Mouse (Mus musculus): ENCODE measurements around the gene Efcab11. TPM values are rescaled to one million over a fixed set of nuclear protein-coding genes. Genes with fewer than 3 reads are reported as not detected.

Gene Efcab11
- total RNA-seq, 2 experiments from 2014 or later, result 3.5 to 3.9 TPM

- peak; percentile 97 for ATAC-seq (replicated peaks; ENCODE audit: low FRiP score, low TSS enrichment, poor library complexity, severe bottlenecking)
Observed at GRCm38 (mm10) chr12:99883000-99883712, 1.1 kb downstream of the Efcab11 start.

- ATAC-seq (replicated peaks; ENCODE audit: low FRiP score, low TSS enrichment, poor library complexity, severe bottlenecking), result no peak; the same call in 1 of the 2 replicates
Observed at GRCm38 (mm10) chr12:99874609-99875008, 9.6 kb downstream of the Efcab11 start.

DNA sequence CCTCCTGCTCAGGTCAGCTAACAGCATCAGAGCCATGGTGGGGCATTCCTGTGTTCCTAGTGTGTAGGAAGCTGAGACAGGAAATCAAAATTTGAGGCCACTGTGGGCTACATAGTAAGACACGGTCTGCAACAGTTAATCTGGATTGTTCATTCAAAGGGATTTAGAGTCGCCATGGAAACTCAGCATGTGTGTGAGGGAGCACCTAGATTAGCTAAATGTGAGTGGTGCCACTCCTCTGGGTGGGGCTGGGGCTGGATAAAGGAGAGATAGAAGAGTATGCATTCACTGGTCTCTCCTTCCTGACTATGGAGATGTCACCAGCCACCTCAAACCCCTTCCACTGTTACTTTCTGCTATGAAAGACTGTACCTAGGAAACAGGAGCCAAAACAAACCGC is 10.8 kb downstream of the Efcab11 start:
- peak; percentile 84 for ATAC-seq (replicated peaks; ENCODE audit: low FRiP score, low TSS enrichment, poor library complexity, severe bottlenecking)

- ATAC-seq (replicated peaks; ENCODE audit: low FRiP score, low TSS enrichment, poor library complexity, severe bottlenecking), result no peak
Observed at GRCm38 (mm10) chr12:99868821-99869220, 15.4 kb downstream of the Efcab11 start.

DNA sequence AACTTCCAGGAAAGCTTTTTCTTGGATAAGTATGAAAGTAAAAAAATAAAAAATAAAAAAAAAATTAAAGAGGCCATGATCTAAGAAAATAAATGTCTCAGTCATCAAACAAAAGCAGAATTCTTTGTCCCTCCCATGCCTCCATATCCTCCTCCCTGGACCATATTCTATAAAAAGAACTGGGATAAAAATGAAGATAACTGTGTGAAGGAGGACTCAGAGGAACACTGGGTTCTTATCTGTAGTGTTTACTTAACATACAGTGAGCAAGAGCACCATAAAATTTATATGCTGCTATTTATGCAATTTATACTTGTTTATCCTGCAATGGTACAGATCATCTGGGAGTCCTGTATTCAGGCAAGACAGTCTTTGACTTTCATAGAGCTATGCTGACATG is 19.6 kb downstream of the Efcab11 start:
- no peak for ATAC-seq (replicated peaks; ENCODE audit: low FRiP score, low TSS enrichment, poor library complexity, severe bottlenecking)

DNA sequence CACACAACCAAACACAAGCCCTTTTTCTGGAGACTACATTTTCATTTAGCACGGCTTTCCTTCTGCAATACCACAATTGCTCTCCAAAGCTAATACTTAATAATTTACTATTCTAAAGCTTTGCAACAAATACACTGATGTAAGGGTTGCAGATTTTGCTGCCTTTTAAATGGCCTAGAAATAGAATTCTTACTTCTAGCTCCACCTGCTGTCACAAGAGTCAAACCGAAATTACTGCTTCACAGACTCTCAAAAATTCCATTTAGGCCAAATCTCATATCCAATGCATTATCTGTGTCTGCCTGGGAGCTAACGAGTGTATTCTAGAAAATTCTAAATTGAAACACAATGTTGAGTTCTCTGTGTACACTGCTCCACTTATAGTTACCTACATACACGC is 23.3 kb downstream of the Efcab11 start:
- no peak for ATAC-seq (replicated peaks; ENCODE audit: low FRiP score, low TSS enrichment, poor library complexity, severe bottlenecking)

DNA sequence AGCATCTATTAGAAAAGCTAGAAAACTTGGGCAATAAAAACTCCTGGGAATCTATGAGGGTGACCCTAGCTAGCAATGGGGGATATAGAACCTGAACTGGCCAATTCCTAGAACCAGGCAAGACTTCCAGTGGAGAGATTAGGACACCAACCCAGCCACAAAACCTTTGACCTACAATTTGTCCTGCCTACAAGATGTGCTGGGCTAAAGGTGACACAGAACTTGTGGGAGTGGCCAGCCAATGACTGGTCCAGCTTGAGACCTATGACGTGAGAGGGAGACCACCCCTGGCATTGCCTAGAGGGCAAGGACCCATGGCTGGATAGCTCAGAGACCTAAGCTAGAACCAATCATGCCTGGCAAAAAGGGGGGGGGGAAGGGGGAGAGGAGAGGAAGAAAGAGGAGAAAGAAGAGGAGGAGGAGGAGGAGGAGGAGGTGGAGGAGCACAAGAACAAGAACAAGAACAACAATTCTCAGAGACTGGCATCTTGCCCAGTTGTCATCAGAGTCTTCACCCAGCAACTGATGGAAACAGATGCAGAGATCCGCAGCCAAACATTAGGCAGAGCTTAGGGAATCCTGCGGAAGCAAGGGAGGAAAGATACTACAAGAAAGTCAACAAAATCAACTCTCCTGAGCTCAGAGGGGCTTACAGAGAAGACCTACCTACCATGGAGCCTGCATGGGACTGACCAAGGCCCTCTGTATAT is 24.7 kb downstream of the Efcab11 start:
- no peak for ATAC-seq (replicated peaks; ENCODE audit: low FRiP score, low TSS enrichment, poor library complexity, severe bottlenecking)

DNA sequence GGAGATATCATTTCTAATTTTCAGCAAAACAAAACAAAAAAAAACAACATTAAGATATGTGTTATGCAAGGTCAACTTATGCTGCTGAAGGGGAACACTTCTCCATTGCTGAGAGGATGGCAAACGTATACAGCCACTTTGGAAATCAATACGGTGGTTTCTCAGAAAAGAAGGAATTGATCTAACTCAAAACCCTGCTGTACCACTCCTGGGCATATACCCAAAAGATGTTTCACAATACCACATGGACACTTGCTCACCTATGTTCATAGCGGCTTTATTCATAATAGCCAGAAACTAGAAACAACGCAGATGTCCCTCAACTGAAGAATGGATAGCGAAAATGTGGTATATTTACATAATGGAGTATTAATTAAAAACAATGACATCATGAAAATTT is 25.6 kb downstream of the Efcab11 start:
- ATAC-seq (replicated peaks; ENCODE audit: low FRiP score, low TSS enrichment, poor library complexity, severe bottlenecking), result no peak

GRCm38 (mm10) chr12:99856011-99856410 is 28.2 kb downstream of the Efcab11 start:
- ATAC-seq (replicated peaks; ENCODE audit: low FRiP score, low TSS enrichment, poor library complexity, severe bottlenecking), result no peak

DNA sequence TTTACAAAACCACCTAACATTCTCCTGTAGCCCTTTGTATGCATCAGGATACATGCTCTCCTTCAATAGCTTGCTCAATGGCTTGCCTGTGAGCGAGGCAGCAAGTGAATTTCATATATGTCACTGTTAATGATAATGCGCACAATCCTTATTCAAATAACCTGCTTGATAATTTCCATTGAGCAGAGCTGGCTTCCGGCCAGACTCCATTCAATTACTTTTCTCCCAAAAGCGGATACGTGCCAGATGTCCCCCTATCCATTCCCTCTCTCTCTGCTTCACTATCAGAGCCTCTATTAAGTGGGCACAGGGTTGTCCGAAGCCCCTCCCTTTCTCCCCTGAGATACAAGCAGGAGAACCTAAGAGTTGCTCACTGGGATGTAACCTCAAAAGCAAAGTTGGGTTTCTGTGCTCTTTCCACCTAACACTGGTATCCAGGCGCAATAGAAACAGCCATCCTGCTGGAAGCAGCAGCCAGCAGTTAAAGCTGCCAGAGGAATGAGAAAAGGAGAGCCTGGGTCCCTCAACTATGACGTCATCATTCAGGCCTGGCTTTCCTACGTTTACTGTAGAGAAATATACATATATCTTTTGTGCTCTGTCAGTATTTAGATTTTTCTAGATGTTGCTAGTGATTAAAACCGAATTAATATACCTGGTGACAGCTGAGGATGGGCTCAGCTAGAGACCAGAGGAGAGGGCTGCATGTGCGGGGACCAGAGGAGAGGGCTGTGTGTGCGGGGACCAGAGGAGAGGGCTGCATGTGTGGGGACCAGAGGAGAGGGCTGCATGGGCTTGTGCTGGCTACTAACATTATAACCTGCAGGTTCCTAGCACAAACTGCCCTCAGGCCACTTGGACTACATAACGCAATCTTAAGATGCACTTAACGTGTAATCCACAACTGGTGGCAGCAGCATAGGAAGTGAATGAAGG is 30.6 kb downstream of the Efcab11 start:
- no peak for ATAC-seq (replicated peaks; ENCODE audit: low FRiP score, low TSS enrichment, poor library complexity, severe bottlenecking)

- no peak for ATAC-seq (replicated peaks; ENCODE audit: low FRiP score, low TSS enrichment, poor library complexity, severe bottlenecking)
Observed at GRCm38 (mm10) chr12:99849996-99850395, 34.2 kb downstream of the Efcab11 start.

GRCm38 (mm10) chr12:99844951-99845350 is 39.3 kb downstream of the Efcab11 start:
- ATAC-seq (replicated peaks; ENCODE audit: low FRiP score, low TSS enrichment, poor library complexity, severe bottlenecking), result no peak

DNA sequence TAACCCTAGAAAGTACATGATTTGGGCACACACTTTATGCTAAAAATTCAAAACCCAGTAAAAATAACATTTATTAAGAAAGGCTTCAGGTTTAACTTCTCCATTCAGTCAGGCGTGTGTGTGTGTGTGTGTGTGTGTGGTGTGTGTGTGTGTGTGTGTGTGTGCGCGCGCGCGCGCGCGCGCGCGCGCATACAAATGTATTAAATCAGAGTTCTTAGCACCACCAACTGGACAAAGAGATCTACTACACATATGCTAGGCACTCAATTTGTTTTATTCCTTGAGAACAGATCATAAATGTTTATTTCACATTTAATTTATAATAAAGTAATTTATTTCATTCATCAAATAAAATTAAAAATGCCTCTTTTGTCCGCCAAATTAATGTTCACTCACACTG is 45.5 kb downstream of the Efcab11 start:
- ATAC-seq (replicated peaks; ENCODE audit: low FRiP score, low TSS enrichment, poor library complexity, severe bottlenecking), result no peak

DNA sequence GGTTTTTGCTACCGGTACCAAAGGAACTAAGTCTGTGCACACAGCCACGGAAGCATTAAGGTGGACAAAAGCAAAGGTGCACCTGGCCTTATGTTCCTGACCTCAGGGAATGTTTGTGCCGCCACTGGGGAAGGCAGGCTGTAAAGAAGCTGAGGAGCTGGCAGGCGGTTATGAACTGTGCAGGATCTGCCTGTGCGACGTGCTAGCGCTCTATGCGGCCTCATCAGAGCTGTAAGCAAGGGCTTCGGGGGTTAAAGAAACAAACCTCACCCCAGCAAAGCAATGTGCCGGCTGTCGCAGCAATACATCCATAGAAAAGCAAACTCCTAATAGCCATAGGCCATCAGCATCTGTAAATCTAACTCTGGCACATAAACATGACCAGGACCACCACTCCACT is 46.1 kb downstream of the Efcab11 start:
- no peak for ATAC-seq (replicated peaks; ENCODE audit: low FRiP score, low TSS enrichment, poor library complexity, severe bottlenecking)

DNA sequence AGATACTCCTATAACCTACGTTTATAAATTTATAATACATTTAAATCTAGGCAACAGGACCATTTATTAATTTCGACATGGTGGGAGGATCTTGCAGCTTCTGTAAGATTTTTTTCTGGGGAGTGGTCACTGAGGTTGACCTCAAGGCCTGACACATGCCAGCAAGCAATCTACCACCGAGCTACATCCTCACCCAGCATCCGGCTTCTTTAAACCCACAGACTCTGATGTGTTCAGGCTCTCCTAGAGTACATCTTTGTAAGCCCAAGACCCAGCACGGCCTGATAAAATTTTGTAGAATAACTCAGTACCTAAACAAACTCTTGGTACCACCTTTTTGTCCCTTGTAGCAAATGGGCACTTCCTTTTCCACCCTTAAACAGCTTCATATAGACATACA is 46.7 kb downstream of the Efcab11 start:
- no peak for ATAC-seq (replicated peaks; ENCODE audit: low FRiP score, low TSS enrichment, poor library complexity, severe bottlenecking)

DNA sequence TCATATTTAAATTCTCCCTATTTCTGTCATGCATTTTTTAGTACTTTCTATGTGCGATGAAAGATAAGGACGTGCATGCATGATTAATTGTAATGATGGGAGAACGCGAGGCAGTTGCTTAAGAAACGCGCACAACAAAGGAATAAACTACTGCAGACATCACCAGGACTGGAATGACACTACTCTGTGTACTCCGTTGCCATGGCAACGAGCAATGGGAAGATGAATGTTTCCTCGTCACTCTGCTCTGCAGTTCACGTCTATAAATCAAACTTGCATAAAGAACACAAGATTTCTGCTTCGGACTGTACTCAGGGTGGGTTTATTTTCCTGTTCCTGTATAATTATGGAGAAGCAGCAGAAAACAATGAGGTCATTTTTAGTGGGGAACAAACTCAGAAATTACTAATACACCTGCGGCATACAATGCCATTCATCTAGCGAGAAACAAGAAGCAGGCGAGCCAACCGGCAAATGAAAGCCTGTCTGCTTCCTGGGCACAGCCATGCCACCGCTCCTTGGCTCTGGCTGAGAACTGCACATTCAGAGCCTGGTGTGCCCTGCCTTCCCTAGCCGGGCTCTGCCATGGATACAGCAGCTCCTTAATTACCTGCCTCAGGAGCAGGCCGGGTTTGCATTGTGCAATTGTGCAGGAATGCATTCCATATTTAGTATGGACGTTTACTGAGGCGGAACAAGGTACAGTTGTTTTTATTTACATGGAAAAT is 47.7 kb downstream of the Efcab11 start:
- ATAC-seq (replicated peaks; ENCODE audit: low FRiP score, low TSS enrichment, poor library complexity, severe bottlenecking), result peak; percentile 44; the same call in 1 of the 2 replicates

GRCm38 (mm10) chr12:99833476-99833875 is 50.8 kb downstream of the Efcab11 start:
- ATAC-seq (replicated peaks; ENCODE audit: low FRiP score, low TSS enrichment, poor library complexity, severe bottlenecking), result no peak

DNA sequence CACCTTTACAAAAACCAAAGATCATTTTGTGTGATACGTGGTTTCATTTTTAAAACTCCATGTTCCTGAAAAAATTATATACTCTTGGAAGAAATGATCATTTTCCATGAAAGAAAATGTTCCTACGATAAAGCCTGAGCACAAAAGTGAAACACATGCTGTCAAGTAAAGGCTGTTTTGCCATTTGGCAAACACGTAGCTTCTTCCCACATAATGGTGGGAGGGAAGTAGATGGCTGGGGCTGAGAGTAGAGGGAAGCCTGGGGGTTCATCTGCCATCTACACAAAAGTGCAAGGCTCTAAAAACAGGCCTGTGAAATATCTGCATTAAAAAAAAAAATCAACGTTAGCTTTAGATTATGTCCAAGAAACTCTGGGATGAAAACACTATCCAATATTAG is 61.6 kb downstream of the Efcab11 start:
- no peak for ATAC-seq (replicated peaks; ENCODE audit: low FRiP score, low TSS enrichment, poor library complexity, severe bottlenecking)

DNA sequence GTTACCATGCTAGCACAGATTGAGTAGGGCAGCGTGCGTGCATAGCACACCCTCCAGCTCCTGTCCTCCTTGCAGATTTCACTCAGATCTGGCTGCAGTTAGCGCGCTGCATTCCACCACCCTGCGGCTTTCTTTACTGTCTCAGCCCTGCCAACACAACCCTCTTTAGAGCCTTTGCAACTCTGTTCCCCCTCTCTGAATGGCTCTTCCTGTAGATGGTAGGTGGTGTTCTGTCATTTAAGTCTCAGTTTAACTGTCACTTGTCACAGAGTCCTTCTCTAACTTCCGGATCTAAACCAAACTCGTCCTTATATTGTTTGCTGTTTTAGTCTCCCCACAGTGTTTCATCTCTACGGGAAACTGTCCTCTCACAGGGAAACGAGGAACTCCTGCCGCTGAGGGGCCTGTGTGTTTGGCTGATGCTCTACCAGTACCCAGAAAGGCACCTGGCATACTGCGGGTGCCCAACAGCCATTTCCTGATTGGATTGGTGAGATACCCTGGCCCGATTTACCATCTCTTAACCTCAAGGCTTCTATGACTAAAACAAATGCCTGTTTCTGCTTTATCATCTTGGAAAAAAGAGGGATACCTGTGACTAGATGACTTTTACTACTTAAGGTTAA is 62.8 kb downstream of the Efcab11 start:
- ATAC-seq (replicated peaks; ENCODE audit: low FRiP score, low TSS enrichment, poor library complexity, severe bottlenecking), result no peak

Data from megakaryocyte-erythroid progenitor cell, adult 5-6 weeks (primary cell).